Mouse (Mus musculus) lung, postnatal 0 days (tissue): Measurements from ENCODE around the gene Pip4k2a.

ENCODE experiments used
- CTCF ChIP-seq: IDR thresholded peaks from 2 replicates; pipeline ENCODE4 v1.5.1; 2016; ENCODE audit warnings: antibody characterized with exemption, mild to moderate bottlenecking
- EP300 ChIP-seq: IDR thresholded peaks from 2 replicates; pipeline ENCODE4 v1.6.1; 2016; ENCODE audit warnings: antibody characterized with exemption, mild to moderate bottlenecking, control low read depth

GRCm38 (mm10) chr2:18950758-18951157 is 47.2 kb downstream of the Pip4k2a start:
- TF ChIP-seq CTCF: no peak
- TF ChIP-seq EP300: no peak
